Mouse (Mus musculus): Measurements from ENCODE around the gene Ryk. TPM values are rescaled to one million over a fixed set of nuclear protein-coding genes. Genes with fewer than 3 reads are reported as not detected.
"Not testable (repeated sequence)": the region's sequence is repeated elsewhere in the genome, so short reads cannot be mapped to it uniquely, and the experiment has no call there.

Gene Ryk
- polyA plus RNA-seq, 1 experiment, result 42.7 TPM

DNA sequence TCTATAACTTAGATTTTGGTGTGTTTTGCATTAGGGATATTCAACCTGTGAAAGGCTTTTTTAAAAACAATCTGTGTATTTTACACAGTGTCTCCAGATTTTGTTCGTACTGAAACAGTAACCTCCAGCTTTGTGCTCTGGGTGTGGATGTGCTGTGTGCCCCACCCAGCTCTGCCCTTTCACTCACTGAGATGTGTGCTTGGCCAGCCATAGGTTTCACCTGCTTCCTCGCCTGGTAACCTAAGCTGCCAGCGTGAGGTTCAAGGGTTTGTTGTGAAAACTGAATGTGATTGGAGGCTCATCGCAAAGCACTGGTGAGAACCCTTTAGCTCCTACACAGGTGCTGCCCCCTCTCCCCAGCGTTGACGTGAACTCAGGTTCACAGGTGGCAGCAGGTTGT is 70.2 kb downstream of the Ryk start:
- Histone ChIP-seq H3K27me3 (replicated peaks; ENCODE audit: control insufficient read depth, insufficient read depth, low read length) (no peaks in the 10 kb centered on the region), H3K4me1 (ENCODE audit: control insufficient read depth, insufficient read depth, low read length) (no peaks in the 10 kb centered on the region), H3K36me3 (ENCODE audit: control insufficient read depth, insufficient read depth, low read length) (no peaks in the 10 kb centered on the region), H3K27ac (ENCODE audit: insufficient read depth, low read depth, low read length) (no peak overlapping the region), H3K4me3 (ENCODE audit: insufficient read depth, low read depth, low read length) (no peak overlapping the region)
- DNase-seq, result no peak
- TF ChIP-seq CTCF (conservative IDR thresholded peaks at IDR 0.05; ENCODE audit: insufficient read depth, insufficient read length, low read depth, low read length), result no peak
- no peak for TF ChIP-seq POLR2A (IDR thresholded peaks at IDR 0.05; ENCODE audit: low read depth, low read length)
- WGBS, result 92% methylated on average over 6 of the region's 6 CpGs

DNA sequence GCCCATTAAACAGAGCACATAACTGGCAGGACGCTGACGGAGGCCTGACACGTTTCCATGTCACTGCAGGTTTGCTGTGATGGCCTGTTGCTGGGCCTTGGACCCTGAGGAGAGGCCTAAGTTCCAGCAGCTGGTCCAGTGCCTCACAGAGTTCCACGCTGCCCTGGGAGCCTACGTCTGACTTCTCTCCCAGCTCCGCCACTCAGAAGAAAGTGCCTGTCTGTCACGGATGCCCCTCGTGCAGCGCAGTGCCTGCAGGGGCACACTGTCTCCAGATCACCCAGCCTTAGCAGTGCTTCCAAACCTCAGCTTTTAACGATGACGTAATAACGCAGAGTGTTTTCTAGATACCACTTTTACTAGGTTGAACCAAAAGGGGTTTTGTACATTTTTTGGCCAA is 72.1 kb downstream of the Ryk start:
- H3K27ac ChIP-seq (ENCODE audit: insufficient read depth, low read depth, low read length), result no peak overlapping the region
- peaks cover 2% of the 10 kb centered on the region for H3K36me3 ChIP-seq (ENCODE audit: control insufficient read depth, insufficient read depth, low read length)
- no peak for TF ChIP-seq CTCF (conservative IDR thresholded peaks at IDR 0.05; ENCODE audit: insufficient read depth, insufficient read length, low read depth, low read length)
- no peak for TF ChIP-seq POLR2A (IDR thresholded peaks at IDR 0.05; ENCODE audit: low read depth, low read length)
- no peaks in the 10 kb centered on the region for H3K27me3 ChIP-seq (replicated peaks; ENCODE audit: control insufficient read depth, insufficient read depth, low read length)
- no peaks in the 10 kb centered on the region for H3K4me1 ChIP-seq (ENCODE audit: control insufficient read depth, insufficient read depth, low read length)
- no peak overlapping the region for H3K4me3 ChIP-seq (ENCODE audit: insufficient read depth, low read depth, low read length)
- 90% methylated on average over 12 of the region's 12 CpGs for WGBS
- no peak for DNase-seq

DNA sequence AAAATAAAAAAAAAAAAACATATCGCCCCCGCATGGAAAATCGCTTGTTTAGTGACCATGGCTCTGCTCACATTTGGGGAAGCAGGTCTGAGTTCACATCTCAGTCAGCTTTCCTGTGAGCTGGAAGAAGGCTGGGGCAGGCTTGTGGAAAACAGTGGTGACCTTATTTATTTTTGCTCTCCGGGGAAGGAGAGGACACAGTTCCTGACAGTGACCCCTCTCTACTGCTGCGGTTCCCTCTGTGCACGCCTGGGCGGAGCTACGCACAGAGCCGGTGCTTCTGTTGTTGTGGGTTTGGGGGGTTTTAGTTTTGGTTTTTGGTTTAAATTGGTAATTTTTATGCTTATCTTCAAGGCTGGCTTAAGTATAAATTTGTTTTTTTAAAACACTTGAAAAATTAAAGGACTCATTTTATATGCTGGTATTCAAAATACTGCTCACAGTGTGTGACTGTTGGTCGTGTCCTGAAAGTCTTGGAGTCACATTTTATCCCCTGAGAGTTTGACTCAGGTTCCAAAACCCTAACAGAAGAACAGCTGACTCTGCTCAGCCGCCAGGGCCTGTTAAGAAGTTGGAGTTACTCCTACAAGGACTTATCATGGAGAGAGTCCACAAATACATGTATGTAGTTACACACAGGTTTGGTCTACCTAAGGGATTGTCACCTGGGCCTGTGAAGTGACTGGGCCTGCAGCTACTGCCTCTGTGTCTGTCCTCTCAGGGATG is 73.0 kb downstream of the Ryk start:
- Histone ChIP-seq H3K4me3 (ENCODE audit: insufficient read depth, low read depth, low read length) (no peak overlapping the region), H3K4me1 (ENCODE audit: control insufficient read depth, insufficient read depth, low read length) (no peaks in the 10 kb centered on the region), H3K27me3 (replicated peaks; ENCODE audit: control insufficient read depth, insufficient read depth, low read length) (no peaks in the 10 kb centered on the region), H3K36me3 (ENCODE audit: control insufficient read depth, insufficient read depth, low read length) (peaks cover 2% of the 10 kb centered on the region), H3K27ac (ENCODE audit: insufficient read depth, low read depth, low read length) (no peak overlapping the region)
- WGBS, result 73% methylated on average over 11 of the region's 11 CpGs
- peak; percentile 28 for DNase-seq
- no peak for TF ChIP-seq CTCF (conservative IDR thresholded peaks at IDR 0.05; ENCODE audit: insufficient read depth, insufficient read length, low read depth, low read length)
- TF ChIP-seq POLR2A (IDR thresholded peaks at IDR 0.05; ENCODE audit: low read depth, low read length), result no peak

DNA sequence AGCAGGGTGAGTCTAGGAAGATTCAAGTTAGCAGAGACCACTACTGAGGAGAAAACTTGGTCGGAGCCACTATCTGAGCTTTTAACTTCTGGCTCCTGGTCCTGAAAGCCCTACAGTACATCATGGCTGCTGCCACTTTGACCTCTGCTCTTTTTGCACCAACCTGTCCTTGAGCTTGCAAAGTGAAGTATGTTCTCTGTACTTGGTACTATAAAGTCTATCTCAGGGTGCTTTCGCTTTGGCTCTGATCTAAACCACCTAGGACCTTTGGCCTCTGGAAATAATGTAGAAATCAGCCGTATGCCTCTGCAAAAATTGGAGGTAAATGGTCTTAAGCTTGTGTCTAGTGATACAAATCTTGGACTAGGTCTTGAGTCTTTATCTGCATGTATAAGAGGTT is 76.8 kb downstream of the Ryk start:
- peaks cover 2% of the 10 kb centered on the region for H3K36me3 ChIP-seq (ENCODE audit: control insufficient read depth, insufficient read depth, low read length)
- H3K4me3 ChIP-seq (ENCODE audit: insufficient read depth, low read depth, low read length), result no peak overlapping the region
- no peaks in the 10 kb centered on the region for H3K27me3 ChIP-seq (replicated peaks; ENCODE audit: control insufficient read depth, insufficient read depth, low read length)
- H3K4me1 ChIP-seq (ENCODE audit: control insufficient read depth, insufficient read depth, low read length), result no peaks in the 10 kb centered on the region
- H3K27ac ChIP-seq (ENCODE audit: insufficient read depth, low read depth, low read length), result no peak overlapping the region
- 99% methylated on average over 3 of the region's 3 CpGs for WGBS
- DNase-seq, result no peak
- TF ChIP-seq CTCF (conservative IDR thresholded peaks at IDR 0.05; ENCODE audit: insufficient read depth, insufficient read length, low read depth, low read length), result no peak
- TF ChIP-seq POLR2A (IDR thresholded peaks at IDR 0.05; ENCODE audit: low read depth, low read length), result no peak

DNA sequence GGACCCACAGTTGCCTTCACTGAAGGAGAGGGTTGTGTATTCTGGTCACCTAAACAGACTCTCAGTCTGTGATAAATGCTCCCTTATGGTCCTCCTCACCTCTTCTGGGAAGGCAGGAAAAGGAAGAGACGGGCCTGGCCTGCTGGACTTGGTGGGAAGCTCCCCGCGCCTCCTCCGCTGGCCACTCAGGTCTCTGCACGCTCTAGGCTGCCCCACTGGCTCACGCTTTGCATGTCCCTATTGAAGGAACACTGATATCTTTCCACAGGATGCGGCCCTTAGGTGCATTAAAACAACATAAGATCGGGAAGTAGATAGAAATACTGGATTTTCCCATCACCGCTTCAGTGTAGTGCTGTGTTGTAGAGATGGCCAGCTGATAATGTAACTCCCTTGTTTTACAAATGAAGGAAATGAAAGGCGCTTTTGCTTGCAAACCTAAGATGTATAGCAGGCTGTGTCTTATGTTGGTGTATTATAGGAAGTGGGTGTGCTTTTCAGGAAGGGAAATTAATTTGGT is 77.9 kb downstream of the Ryk start:
- Histone ChIP-seq H3K27ac (ENCODE audit: insufficient read depth, low read depth, low read length) (no peak overlapping the region), H3K27me3 (replicated peaks; ENCODE audit: control insufficient read depth, insufficient read depth, low read length) (no peaks in the 10 kb centered on the region), H3K4me1 (ENCODE audit: control insufficient read depth, insufficient read depth, low read length) (no peaks in the 10 kb centered on the region), H3K36me3 (ENCODE audit: control insufficient read depth, insufficient read depth, low read length) (peaks cover 2% of the 10 kb centered on the region), H3K4me3 (ENCODE audit: insufficient read depth, low read depth, low read length) (no peak overlapping the region)
- WGBS, result 77% methylated on average over 10 of the region's 10 CpGs
- DNase-seq, result no peak
- TF ChIP-seq CTCF (conservative IDR thresholded peaks at IDR 0.05; ENCODE audit: insufficient read depth, insufficient read length, low read depth, low read length) (no peak), POLR2A (IDR thresholded peaks at IDR 0.05; ENCODE audit: low read depth, low read length) (no peak)

DNA sequence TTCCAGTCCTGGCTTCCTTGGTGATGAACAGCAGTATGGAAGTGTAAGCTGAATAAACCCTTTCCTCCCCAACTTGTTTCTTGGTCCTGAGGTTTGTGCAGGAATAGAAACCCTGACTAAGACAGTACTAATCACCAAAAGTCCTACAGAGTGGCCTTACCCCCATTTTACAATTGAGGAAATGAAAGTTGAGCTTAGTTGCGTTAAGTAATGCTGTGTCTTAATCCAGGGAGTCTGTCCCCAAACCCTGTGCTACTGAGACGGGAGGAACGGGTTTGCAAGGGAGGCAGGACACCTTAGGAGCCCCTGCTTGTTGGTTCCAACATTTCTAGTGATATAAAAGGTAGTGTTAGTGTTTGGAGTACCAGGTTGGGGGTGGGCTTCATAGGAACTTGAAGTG is 78.9 kb downstream of the Ryk start:
- DNase-seq; H3K36me3 ChIP-seq (ENCODE audit: control insufficient read depth, insufficient read depth, low read length); H3K27me3 ChIP-seq (replicated peaks; ENCODE audit: control insufficient read depth, insufficient read depth, low read length); H3K4me3 ChIP-seq (ENCODE audit: insufficient read depth, low read depth, low read length); H3K27ac ChIP-seq (ENCODE audit: insufficient read depth, low read depth, low read length); H3K4me1 ChIP-seq (ENCODE audit: control insufficient read depth, insufficient read depth, low read length): not testable (repeated sequence)
- WGBS, result 94% methylated on average over 3 of the region's 3 CpGs

DNA sequence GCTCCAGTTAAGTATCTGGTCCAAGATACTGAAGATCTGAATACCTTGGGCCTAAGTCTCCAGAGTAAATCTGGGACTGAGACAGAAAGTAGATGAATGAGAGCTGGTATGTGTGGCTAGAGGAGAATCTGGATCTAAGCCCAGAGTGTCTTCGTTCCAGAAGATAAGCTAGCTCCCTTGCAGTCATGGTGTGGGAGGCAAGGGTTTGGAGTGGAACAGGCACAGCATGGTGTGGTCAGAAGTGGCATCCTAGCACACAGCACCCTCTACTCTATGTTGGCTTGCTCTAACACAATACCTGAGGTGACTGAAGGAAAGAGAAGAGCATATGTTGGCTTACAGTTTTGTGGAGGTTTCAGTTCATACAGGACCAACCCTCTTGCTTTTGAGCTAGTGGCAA is 79.9 kb downstream of the Ryk start:
- 53% methylated on average over 1 of the region's 1 CpGs for WGBS
- Histone ChIP-seq H3K27ac (ENCODE audit: insufficient read depth, low read depth, low read length) (no peak overlapping the region), H3K4me3 (ENCODE audit: insufficient read depth, low read depth, low read length) (no peak overlapping the region), H3K27me3 (replicated peaks; ENCODE audit: control insufficient read depth, insufficient read depth, low read length) (no peaks in the 10 kb centered on the region), H3K36me3 (ENCODE audit: control insufficient read depth, insufficient read depth, low read length) (peaks cover 2% of the 10 kb centered on the region), H3K4me1 (ENCODE audit: control insufficient read depth, insufficient read depth, low read length) (no peaks in the 10 kb centered on the region)
- DNase-seq, result no peak
- TF ChIP-seq POLR2A (IDR thresholded peaks at IDR 0.05; ENCODE audit: low read depth, low read length), result no peak
- no peak for TF ChIP-seq CTCF (conservative IDR thresholded peaks at IDR 0.05; ENCODE audit: insufficient read depth, insufficient read length, low read depth, low read length)
